Mouse (Mus musculus) adrenal gland, adult (tissue): ENCODE measurements at regions not wholly inside any gene's neighbourhood (a gene's known extent, or its start where the extent isn't known, plus 50 kb on each side); places are given as distances from the start of the nearest gene placed in this dataset.
"Not testable (repeated sequence)": the region's sequence is repeated elsewhere in the genome, so short reads cannot be mapped to it uniquely, and the experiment has no call there.

Source experiments
- DNase-seq, 2 experiments: peaks; one replicate each; pipeline ENCODE4 v3.0.0; 2022 to 2023; ENCODE audit warnings: low spot score in 1 of 2; ENCODE audit not compliant: inconsistent age in 2 of 2

DNA sequence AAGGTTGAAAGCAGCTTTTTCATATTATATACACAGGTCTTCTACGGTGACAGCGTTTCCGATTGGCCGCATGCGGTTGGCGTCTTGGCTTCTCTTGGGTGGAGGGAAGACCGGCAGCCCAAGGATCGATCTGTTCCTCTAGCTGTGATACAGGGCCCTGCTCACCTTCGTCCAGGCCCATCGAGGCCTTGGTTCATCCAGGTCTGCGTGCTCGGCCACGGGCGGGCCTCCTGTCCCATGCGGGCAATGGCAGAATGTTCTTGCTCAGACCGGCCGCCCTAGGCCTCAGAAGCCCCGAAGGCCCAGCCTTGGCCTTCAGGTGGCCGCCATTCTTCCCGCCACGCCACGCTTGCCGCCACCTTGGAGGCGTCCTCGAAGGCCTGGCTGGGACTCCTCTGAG is 194.4 kb upstream of the Ppp6c start:
- no peak for DNase-seq

DNA sequence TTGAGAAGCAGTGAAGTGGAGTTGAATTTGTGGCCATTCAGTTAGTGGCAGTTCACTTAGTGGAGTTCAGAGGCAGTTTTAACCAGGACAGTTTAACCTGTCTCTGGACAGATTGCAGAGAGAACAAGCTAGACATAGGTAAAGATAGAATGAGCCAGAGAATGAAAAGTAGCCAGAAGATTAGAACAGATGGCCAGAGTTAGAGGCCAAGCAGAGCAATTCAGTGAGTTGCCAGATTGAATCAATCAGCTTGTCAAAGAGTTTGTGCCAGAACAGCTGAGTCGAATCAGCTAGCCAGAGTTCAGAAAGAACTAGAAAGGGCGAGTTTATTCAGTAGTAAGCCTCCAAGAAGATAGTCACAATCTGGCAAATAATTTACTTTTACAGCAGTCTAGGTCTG is 174.1 kb upstream of the Ppp6c start:
- DNase-seq, result no peak

DNA sequence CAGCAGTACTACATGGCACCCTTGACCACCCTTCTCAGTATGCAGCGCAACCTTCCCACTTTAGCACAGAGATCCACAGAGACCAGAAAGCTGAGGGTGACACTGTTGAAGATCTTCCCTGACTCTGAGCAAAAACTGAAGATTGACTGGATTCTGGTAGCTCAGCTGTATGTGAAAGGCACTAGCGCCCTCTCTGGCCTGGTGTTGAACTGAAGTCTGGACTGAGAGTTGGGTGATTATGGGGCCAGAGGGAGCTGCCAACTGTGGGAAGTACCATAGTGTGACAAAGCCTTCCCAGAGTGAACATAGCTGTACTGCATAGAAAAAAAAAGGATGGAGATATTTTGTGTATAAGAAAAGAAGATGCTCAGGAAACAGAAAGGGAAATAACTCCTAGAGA is 173.3 kb upstream of the Ppp6c start:
- DNase-seq, result no peak

DNA sequence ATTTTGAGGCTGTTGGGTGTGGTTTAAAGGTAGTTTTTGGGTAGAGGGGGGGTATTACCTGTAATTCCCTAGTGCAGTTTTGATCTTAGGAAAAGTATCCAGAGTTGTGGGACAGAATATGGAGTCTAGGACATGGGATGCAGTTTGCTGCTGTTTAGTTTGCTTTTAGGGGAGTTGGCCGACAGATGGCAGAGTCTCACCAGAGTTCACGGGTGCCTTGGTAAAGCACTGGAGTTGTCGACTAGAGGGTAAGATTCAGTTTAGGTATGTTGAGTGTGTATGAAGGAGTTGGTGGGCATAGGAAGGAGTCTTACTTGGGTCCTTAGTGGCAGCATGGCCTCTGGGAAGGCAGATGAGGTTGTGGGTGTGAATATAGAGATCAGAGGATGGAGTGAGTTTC is 168.4 kb upstream of the Ppp6c start:
- no peak for DNase-seq

DNA sequence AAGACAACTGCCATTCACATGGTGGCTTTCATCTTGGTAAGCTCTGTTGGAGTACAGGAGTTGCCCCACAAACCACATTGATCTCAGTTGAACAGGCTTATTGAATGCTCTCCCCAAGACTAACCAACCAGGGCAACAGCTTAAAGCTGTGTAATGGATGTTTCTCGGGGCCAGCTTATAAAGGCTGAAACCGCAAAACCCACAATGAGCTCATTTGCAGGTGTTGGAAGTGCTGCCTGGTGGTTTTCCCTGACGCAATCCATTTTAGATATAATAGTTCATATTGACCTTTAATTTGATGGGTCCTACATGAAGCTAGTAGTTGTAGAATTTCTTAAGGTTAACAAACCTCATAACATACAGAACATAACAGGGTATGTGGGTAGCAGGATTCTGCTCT is 151.0 kb upstream of the Ppp6c start:
- no peak for DNase-seq

DNA sequence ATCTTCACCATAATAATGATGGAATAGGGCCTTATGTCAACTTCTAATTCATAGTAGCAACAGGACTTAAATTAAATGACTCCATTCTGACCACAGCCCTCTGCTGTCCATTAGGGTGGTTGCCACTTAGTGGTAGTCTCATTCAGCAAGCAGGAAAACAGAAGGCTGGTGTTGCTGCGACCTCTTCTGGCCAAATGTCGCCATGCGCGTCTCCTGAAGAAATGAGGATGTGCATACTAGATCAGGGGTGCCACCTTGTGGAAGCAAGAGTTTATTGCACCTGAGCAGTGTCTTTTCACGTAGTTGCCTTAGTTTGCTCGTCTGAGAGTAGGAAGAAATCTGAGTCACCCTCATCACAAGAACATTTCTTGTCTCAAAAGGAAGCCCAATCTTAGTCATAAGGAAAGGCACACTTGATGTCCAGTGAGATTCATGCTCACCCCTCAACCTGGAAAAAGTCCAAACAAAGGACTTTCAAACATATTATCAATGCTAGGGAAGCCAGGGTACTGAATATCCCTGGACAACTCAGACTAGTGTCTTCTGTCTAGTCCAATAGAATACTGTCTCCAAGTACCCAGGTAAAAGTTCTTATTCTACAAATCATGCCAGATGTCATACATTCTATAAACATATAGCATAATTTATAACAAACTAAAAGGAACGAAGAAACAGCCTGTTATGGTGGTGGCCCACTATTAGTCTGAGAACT is 147.0 kb upstream of the Ppp6c start:
- DNase-seq, result peak; percentile 92 to 97

DNA sequence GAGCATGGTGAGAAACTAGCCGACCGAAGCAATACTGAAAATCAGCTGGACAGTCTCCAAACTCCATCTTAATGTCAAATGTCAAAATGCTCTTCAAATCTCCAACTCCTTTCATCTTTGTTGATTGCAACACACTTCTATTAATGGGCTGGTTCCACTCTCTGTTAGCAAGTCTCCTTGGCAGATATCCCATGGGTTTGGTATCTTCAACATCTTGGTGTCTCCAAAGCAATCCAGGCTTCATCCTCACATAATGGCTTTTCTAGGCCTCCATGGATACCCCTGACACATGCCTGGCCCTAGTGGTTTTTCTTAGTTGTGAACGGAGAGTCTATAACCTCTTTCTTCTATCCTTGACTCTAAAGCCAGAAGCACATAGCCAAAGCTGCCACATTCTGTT is 118.0 kb upstream of the Ppp6c start:
- no peak for DNase-seq

DNA sequence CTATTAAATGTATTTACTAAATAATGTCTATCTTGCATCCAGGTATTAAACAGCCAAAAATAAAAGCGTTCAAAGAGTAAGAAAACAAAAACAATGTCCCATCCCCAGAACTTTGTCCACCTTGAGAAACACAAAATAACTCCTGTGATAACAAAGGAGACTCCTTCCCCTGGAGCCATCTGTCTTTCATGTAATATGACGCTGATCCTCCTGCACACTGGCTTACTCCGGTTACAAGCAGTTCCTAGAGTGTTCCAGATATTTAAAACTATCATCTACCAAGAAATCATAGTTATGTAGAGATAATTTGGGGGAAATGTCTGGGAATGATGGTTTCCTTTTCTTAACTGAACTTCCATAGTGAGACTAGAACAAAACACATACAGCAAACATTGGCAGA is 114.2 kb upstream of the Ppp6c start:
- DNase-seq, result no peak

DNA sequence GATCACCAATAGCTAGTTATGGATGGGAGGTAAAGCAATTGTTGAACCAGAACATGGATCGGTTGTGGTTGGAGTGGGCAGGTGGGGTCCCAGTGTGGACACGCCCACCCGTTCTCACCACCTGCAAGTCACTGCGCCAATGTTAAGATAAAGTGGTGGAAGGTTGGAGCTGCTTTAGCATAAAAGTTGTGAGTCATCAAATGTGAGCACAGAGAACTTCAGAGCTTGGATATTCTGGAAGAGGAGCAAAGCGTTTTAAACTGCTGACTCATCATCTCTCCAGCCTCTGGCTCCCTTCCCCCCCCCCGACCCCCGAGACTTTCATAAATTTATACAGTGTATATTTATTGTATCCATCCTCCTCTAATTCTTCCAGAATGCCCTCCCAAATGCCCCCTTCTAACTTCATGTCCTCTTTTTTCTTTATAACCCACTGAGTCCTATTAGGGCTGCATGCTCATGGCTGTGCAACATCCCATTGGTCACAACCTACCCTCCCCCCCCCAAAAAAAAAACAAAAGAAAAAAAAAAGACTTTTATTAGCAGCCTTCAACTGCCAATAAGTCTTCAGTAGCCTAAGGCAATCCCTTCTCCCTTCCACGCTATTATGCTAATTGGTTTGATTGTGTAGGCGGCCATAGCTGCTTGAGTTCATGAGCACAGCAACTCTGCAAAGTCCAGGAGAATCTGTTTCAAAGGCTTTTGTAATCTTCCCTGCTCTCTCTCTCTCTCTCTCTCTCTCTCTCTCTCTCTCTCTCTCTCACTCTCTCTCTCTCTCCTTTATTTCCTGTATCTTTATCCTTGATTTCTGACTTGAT is 112.8 kb upstream of the Ppp6c start:
- no peak for DNase-seq

DNA sequence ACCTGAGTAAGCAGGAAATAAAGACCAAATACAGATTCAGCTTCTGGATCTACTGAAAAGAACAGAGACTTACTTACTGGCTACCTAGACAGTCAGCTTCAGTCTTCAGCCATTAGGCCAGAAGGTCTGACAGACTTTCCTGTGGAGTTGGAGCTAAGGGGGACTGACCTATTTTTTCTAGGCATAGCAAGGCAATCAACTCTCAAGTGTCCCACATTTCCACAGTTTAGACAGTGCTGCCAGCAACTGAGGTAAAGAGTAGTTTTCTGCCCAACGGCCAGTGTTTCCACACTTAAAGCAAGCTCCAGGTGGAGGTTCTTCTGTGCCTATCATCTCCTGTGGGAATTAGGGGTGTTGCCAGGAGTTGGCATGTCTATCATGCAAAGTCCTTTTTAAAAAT is 111.3 kb upstream of the Ppp6c start:
- DNase-seq, result no peak

DNA sequence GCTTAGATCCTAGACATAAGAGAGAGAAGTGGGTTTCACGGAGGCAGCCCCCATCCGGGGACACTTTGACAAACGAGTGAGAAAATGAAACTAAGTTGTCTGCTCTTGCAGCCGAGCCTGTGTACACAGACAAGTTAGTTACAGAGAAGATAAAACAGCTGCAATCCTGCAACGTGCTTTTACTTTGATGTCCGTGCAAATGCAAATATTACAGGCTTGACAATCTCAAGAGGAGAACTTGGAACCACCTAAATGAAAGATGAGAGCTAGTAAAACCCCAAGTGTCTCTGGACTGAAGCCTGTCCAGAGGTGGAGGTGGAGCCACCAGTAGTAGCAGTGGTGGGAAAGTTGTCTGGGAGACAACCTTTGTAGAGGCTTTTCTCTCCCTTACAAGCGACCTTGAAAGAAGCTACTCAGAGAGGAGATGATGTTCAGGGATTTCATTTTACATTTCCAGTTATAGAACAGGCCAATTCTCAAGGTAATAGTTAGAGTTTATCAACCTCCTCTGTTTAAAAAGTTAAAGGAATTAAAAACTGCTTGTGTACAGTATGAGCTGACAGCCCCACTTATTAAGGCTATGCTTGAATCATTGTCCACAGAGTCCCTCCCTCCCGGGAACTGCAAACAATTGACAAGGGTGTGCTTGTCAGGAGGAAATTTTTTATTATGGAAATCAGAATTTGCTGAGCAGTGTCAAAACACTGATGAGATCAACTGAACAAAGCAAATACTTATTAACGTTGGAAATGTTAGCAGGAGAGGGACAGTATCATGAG is 99.7 kb upstream of the Ppp6c start:
- peak; percentile 4 to 57 for DNase-seq

DNA sequence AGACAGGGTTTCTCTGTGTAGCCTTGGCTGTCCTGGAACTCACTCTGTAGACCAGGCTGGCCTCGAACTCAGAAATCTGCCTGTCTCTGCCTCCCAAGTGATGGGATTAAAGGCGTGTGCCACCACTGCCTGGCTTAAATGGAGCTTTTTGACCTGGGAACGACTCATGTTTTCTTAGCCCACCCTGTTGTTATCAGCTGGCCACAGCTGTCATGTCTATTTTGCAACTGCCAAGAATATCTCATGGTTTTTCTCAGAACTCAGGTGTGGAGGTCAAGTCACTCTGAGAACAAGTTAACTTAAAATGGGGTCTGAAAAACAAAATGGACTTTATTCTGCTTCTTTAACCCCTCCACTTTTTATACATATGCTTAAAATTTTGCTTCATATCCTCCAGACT is 98.9 kb upstream of the Ppp6c start:
- DNase-seq, result not testable (repeated sequence)

DNA sequence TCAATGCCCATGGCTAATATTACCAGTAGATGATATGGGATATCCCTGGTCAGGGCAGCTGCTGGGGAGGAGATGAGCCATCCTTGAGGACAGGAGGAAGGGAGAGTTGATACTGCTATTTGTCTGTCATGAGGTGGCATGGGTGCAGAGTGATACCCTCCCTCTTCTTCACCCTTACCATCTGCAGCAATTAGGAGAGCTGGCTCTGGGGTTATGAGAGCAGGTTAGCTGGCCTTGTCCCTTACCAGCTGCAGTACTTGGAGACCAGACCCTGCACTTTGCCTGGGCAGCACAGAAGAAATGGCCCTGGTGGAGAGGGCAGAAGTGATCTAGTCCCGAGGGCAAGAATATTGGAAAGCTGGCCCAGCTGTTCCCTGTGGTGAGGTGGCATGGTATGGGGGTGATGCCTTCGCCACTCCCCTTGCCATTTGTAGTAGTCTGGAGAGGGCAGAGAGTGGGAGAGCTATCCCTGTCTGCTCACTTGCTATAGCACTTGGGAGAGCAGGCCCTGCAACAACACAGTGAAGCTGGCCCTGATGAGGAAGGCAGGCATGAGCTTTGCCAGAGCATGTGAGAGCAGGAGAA is 73.6 kb upstream of the Ppp6c start:
- DNase-seq, result no peak

DNA sequence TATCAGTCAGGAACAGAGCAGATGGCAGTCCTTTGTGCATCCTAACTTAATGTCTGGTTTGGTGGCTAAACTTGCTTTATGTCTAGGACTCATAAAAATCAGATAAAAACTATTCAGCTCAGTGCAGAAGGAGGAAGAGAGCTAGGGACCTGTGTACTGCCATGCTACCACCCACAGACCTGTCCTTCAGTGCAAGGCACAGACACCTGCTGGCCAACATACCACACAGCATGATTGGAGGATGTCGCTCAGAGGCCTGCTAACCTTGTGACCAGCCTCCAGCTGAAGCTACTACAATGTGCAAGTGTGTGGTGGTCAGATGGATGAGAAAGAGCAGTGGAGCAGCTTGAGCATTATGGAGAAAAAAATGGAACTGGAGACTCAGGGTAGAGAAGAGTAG is 73.0 kb upstream of the Ppp6c start:
- no peak for DNase-seq

DNA sequence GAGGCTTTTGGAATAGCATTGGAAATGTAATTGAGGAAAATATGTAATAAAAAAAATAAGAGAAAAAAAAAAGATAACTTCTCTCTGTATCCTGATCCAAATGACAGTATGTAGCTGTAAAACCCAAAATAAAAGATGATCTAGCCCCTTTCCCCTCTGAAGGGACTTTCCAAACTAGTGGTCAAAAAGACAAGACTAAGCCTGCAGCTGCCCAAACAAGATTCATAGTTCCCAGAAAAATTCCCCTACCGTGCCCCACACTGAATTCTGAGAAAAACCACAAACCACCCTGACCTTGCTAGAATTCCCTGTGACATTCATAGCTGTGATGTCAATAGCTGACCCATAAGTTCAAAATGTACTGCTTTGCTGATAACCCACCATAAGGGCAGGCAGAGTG is 69.2 kb upstream of the Ppp6c start:
- peak in 1 of 2 experiments; percentile 27 for DNase-seq

DNA sequence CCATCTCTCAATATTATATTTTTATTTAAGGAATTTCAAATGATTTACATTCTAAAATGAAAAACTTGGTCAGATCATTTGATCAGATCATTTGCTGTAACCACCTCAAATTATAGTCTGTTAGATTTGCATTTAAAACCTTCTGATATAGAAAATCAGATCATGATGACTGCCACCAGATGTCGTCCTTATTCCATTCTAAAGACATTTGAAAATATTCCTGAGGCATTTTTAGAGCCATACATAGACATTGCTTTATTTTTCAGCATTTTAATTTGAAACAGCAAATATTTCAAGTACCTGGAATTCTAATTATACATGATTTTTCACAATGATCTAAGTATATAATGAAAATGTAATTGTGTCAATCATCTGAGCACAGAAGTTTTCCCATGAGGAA is 52.0 kb upstream of the Ppp6c start:
- DNase-seq, result peak in 1 of 2 experiments; percentile 22
